Mouse (Mus musculus) midbrain, embryonic 10.5 days (tissue): ENCODE measurements around the gene Stim1. TPM values are rescaled to one million over a fixed set of nuclear protein-coding genes. Genes with fewer than 3 reads are reported as not detected.

Experiments used
- DNase-seq: peaks from one replicate; pipeline ENCODE4 v3.0.0-alpha.2; 2017; ENCODE audit warnings: low spot score
- H3K27ac ChIP-seq: fragments of 300-500 bp; sonication (generic); replicated peaks from 2 replicates; pipeline ENCODE4 v1.5.1; 2016; ENCODE audit warnings: mild to moderate bottlenecking
- H3K27me3 ChIP-seq: fragments of 300-500 bp; sonication (generic); 2 replicates; pipeline ENCODE4 v1.6.1; 2016; ENCODE audit warnings: low read depth, mild to moderate bottlenecking; ENCODE audit not compliant: poor library complexity, severe bottlenecking
- H3K36me3 ChIP-seq: fragments of 300-500 bp; sonication (generic); 2 replicates; pipeline ENCODE4 v1.6.1; 2016; ENCODE audit warnings: mild to moderate bottlenecking, moderate library complexity
- H3K4me1 ChIP-seq: fragments of 300-500 bp; sonication (generic); 2 replicates; pipeline ENCODE4 v1.6.1; 2016
- H3K4me3 ChIP-seq: fragments of 300-500 bp; sonication (generic); 2 replicates; pipeline ENCODE4 v1.5.1; 2016; ENCODE audit warnings: mild to moderate bottlenecking, moderate library complexity
- H3K9me3 ChIP-seq: fragments of 300-500 bp; sonication (generic); replicated peaks from 2 replicates; pipeline ENCODE4 v1.6.1; 2016; ENCODE audit warnings: mild to moderate bottlenecking
- WGBS: fragments of 180-500 bp; shearing (Covaris S2); methylation state at CpG from one replicate; pipeline ENCODE4 v1.1.7; 2016; 5-methylcytosine and 5-hydroxymethylcytosine counted together
- polyA plus RNA-seq: library from polyadenylated mRNA; unstranded; fragments of >200 nt; fragmentation: Nextera tagmentation; extraction: Ambion mirVana; gene quantifications from 2 replicates; pipeline ENCODE4 v1.2.1, GENCODE M21; 2016

Gene Stim1
- polyA plus RNA-seq, 1 experiment from 2014 or later: 11.7 TPM

DNA sequence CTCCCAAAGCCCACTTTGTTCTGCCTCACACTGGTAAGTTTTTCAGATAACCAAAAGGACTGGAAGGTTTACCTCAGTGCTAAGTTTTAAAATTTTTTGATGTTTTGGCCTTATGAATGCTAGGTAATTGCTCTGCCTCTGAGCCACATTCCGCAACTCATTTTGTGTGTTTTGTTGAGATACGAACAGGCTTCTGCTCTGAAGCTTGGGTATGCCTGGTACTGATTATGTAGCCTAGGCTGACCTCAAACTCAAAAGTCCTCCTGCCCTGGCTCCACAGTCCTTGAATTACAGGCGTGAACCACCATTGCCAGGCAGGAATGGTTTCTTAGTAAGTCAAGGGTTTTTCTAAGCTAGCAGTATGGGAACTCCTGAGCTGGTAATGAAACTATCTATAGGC is 90.5 kb downstream of the Stim1 start:
- no peak for DNase-seq
- H3K27me3 ChIP-seq: no peaks in the 10 kb centered on the region
- 91% methylated on average over 3 of the region's 3 CpGs for WGBS
- H3K27ac ChIP-seq: no peak overlapping the region
- H3K9me3 ChIP-seq: no peaks in the 10 kb centered on the region
- no peaks in the 10 kb centered on the region for H3K4me1 ChIP-seq
- H3K36me3 ChIP-seq: no peaks in the 10 kb centered on the region
- H3K4me3 ChIP-seq: no peak overlapping the region

DNA sequence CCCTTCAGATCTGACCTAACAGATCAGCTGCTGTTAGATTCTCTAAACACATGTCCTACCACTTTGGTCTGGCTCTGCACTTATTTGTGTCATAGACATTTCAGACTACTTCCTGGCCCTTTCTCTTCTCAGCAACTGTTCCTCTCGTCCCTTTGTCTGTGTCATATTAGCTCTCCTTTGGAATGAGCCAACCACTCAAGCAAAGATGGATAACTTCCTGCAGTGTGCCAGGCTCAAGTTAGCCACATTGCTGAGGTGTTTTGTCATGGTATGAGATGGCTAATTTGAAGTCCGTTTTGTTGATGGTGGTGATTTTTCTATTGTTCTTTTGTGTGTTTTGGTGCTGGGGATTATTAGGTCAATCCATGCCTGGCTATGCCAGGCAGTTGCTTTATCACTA is 93.7 kb downstream of the Stim1 start:
- no peak overlapping the region for H3K27ac ChIP-seq
- no peaks in the 10 kb centered on the region for H3K27me3 ChIP-seq
- H3K4me3 ChIP-seq: no peak overlapping the region
- no peaks in the 10 kb centered on the region for H3K36me3 ChIP-seq
- no peak for DNase-seq
- WGBS: 70% methylated on average over 2 of the region's 2 CpGs
- no peaks in the 10 kb centered on the region for H3K4me1 ChIP-seq
- H3K9me3 ChIP-seq: no peaks in the 10 kb centered on the region

DNA sequence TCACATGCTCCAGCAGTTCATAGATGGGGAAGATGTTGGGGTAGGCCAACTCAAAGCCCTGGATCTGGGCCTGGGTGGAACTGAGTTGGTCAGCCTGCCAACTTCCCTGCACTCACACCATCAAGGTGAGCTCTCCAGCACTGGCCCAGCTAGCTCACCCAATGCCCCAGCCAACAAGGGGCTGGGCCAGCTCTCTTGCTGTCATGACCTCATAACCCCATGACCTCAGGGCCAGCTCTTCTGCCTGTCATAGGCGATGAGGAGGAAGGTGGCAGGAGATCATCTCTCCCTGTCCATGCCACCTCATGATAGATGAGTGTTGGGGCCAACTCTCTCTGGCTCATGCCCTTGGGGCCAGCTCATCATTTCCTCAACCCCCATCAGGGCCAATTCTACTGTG is 96.2 kb downstream of the Stim1 start:
- 86% methylated on average over 1 of the region's 1 CpGs for WGBS
- H3K4me1 ChIP-seq: no peaks in the 10 kb centered on the region
- DNase-seq: no peak
- H3K4me3 ChIP-seq: no peak overlapping the region
- H3K9me3 ChIP-seq: no peaks in the 10 kb centered on the region
- H3K27me3 ChIP-seq: no peaks in the 10 kb centered on the region
- H3K27ac ChIP-seq: no peak overlapping the region
- no peaks in the 10 kb centered on the region for H3K36me3 ChIP-seq

DNA sequence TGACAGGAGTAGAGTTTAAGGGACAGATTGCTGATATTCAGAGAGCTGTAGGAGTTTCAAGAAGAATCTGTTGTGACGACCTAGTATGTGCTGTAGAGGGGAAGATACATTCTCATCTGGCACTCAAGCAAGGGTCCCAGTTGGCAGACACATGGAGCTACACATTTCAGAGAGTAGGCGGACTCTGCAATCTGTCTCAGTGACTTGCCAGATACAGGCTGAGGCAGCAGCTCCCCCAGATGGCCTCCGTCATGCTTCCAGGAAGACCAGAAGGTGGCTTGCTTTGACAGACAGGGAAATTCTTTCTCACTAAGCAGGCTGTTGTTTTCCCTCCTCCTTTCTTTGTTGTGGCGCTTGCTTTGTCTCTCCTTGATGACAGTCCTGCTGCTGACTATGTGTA is 102.1 kb downstream of the Stim1 start:
- H3K9me3 ChIP-seq: no peaks in the 10 kb centered on the region
- DNase-seq: no peak
- H3K27ac ChIP-seq: no peak overlapping the region
- no peaks in the 10 kb centered on the region for H3K27me3 ChIP-seq
- no peak overlapping the region for H3K4me3 ChIP-seq
- no peaks in the 10 kb centered on the region for H3K36me3 ChIP-seq
- WGBS: 55% methylated on average over 4 of the region's 4 CpGs
- no peaks in the 10 kb centered on the region for H3K4me1 ChIP-seq

DNA sequence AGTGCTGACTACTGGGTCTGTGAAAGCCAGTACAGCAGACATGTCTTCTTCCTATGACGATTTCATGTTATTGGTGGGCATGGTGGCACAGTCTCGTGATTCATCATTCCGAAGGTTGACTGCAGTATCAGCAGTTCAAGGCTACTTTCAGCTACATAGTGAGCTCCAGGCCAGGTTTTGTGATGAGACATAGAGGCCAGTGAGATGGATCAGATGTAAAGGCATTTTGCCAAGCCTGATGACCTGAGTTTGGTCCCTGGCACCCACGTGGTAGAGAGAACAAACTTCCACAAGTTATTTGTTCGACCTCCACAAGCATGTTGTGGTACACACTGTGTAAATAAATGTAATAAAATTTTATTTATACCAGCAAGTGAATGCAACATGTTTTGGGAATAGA is 102.9 kb downstream of the Stim1 start:
- no peaks in the 10 kb centered on the region for H3K9me3 ChIP-seq
- WGBS: 91% methylated on average over 5 of the region's 5 CpGs

DNA sequence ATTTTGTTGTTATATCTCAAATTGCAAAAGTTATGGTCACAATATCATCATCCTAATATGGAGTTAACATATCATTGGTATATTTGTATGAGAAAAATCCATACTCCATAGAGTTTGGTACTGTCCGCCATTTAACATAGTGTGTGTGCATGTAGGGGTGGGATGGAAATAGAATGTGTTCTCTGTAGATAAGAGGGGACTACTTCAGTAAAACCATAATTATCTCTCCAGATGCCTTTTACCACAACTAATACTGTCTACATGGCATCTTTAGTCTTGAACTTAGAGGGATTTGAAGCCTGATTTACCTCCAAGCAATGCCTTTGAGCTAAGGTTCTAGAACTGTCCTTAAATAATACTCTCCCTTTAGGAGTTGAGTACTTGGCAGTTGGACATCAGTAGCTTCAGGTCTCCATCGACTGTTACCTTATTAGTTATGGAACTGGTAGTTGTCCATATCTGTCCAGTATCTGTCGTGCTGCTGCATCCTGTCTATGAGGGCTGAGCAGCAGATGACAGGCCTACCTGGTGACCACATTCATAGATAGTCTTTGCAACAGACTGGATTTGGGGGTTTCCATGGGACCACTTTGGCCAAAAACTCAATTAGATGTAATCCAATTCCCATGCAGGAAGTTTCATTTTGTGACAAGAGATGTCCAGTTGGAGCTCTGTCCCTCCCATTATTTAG is 105.9 kb downstream of the Stim1 start:
- no peak overlapping the region for H3K4me3 ChIP-seq
- no peaks in the 10 kb centered on the region for H3K9me3 ChIP-seq
- no peak for DNase-seq
- H3K4me1 ChIP-seq: no peaks in the 10 kb centered on the region
- H3K27ac ChIP-seq: no peak overlapping the region
- 93% methylated on average over 3 of the region's 3 CpGs for WGBS
- H3K27me3 ChIP-seq: no peaks in the 10 kb centered on the region
- H3K36me3 ChIP-seq: no peaks in the 10 kb centered on the region

More for the DNA sequence above, 102.9 kb downstream of the Stim1 start:
- Histone ChIP-seq H3K27ac (no peak overlapping the region), H3K4me1 (no peaks in the 10 kb centered on the region), H3K4me3 (no peak overlapping the region), H3K27me3 (no peaks in the 10 kb centered on the region), H3K36me3 (no peaks in the 10 kb centered on the region)
- DNase-seq: no peak

DNA sequence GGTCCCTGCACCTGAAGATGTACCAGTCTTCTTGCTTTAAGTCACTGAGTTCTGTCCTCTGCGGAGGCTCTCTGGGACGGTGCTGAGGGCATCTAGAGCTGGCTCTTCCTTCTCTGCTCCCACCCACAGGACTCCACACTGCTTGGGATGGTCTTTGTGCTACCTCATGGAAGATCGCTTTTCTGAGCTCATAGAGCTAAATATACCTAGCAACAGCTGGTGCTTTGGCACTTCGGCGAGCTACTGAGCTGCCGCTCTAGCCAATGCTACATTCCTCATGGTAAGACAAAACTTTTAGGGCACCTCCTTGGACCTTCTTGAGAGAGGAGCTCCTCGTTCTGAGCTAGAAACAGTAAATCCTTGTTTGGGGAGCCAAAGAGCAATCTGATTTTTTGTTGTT is 115.6 kb downstream of the Stim1 start:
- H3K4me3 ChIP-seq: no peak overlapping the region
- no peaks in the 10 kb centered on the region for H3K27me3 ChIP-seq
- H3K9me3 ChIP-seq: no peaks in the 10 kb centered on the region
- WGBS: 91% methylated on average over 7 of the region's 7 CpGs
- no peak for DNase-seq
- H3K36me3 ChIP-seq: no peaks in the 10 kb centered on the region
- H3K27ac ChIP-seq: no peak overlapping the region
- no peaks in the 10 kb centered on the region for H3K4me1 ChIP-seq

DNA sequence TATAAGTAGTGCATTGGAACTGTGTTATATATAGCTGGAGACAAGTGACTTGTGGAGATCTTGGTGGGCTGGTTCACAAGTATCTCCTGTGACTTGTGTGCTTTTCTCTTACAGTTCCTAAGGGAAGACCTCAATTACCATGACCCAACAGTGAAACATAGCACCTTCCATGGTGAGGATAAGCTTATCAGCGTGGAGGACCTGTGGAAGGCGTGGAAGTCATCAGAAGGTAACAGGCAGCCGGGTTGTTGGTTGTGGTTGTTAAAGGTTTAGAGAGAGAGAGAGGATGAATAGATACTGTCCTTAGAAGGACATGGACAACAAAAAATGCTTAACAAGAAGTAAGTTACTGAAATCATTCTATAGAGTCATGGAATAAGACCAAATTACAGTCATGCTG is 118.4 kb downstream of the Stim1 start:
- H3K9me3 ChIP-seq: no peaks in the 10 kb centered on the region
- 84% methylated on average over 3 of the region's 3 CpGs for WGBS
- H3K36me3 ChIP-seq: no peaks in the 10 kb centered on the region
- H3K27me3 ChIP-seq: no peaks in the 10 kb centered on the region
- H3K4me3 ChIP-seq: no peak overlapping the region
- no peak overlapping the region for H3K27ac ChIP-seq
- H3K4me1 ChIP-seq: no peaks in the 10 kb centered on the region
- no peak for DNase-seq

DNA sequence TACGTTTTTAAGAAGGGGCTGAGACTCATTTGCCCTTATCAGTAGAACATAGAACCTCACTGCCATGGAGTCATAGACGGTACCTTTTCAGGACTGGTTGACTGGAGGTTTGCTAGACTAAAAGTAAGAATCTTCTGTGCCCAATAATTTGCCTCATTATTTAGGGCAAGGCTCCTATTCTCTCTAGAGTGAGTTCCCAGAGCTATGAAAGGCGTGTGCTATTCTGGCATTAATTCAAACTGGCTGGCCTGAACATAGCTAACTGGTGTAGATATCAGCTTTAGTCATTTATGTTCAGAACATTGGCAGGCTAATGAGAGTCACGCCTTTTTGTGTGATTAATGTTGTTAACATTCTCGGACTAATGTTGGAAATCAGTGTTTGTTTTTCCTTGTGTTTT is 121.5 kb downstream of the Stim1 start:
- Histone ChIP-seq H3K4me1 (no peaks in the 10 kb centered on the region), H3K9me3 (no peaks in the 10 kb centered on the region), H3K27me3 (no peaks in the 10 kb centered on the region), H3K27ac (no peak overlapping the region), H3K36me3 (no peaks in the 10 kb centered on the region), H3K4me3 (no peak overlapping the region)
- no peak for DNase-seq
- WGBS: 90% methylated on average over 5 of the region's 5 CpGs

DNA sequence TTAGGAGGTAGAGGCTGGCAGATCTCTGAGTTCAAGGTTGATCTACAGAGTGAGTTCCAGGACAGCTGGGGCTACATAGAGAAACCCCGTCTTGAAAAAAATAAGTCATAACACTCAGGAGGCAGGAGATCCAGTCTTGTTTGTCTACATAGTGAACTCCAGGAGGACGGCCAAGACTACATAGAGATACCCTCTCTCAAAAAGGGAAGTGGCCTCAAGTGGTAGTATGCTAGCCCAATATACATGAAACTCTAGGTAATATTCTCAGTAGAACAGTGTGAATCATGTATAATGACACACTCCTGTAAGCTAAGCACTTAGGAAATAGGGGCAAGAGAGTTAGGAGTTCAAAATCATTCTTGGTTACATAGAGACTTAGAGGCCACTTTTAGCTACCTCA is 126.3 kb downstream of the Stim1 start:
- WGBS: 85% methylated on average over 2 of the region's 2 CpGs

DNA sequence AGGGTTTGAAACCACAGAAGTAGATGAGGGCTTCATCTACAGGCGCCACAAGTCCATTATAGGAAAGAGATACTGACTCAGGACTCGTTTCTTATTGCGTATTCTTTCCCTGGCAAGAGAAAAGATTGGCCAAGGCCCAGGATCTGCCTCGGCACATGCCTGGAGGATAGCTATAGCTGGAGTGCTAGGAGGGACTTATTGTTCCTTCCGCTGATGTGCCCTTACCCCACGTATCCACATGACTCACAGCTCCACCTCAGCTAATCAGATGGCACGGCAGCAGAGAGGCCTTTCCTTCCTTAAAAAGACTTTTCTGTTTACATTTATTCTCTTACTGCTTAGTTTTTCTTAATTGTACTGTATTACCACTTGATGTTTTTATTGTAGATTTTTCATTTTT is 128.3 kb downstream of the Stim1 start:
- Histone ChIP-seq H3K9me3 (no peaks in the 10 kb centered on the region), H3K4me1 (no peaks in the 10 kb centered on the region), H3K27me3 (no peaks in the 10 kb centered on the region), H3K36me3 (no peaks in the 10 kb centered on the region), H3K27ac (no peak overlapping the region), H3K4me3 (no peak overlapping the region)
- DNase-seq: no peak
- 87% methylated on average over 7 of the region's 7 CpGs for WGBS

More for the DNA sequence above, 126.3 kb downstream of the Stim1 start:
- H3K4me1 ChIP-seq: no peaks in the 10 kb centered on the region
- H3K4me3 ChIP-seq: no peak overlapping the region
- H3K27me3 ChIP-seq: no peaks in the 10 kb centered on the region
- no peaks in the 10 kb centered on the region for H3K36me3 ChIP-seq
- no peak overlapping the region for H3K27ac ChIP-seq
- no peak for DNase-seq
- no peaks in the 10 kb centered on the region for H3K9me3 ChIP-seq

DNA sequence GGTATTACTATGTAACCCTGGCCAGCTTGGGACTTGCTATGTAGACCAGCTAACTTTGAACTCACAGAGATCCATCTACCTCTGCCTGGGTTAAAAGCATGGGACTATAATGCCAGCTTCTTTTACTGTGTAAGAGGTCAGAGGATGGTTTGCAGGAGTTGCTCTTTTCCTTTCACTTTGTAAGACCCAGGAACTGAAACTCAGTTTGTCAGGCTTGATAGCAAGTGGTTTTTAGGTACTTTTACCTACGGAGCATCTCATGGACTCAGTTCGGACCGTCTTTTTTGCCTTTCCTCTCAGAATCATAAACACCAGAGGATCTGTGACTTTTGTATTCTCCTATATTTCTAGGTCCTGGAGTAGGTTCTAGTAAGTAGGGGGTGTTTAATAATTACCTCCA is 128.7 kb downstream of the Stim1 start:
- H3K9me3 ChIP-seq: no peaks in the 10 kb centered on the region
- no peaks in the 10 kb centered on the region for H3K36me3 ChIP-seq
- 93% methylated on average over 3 of the region's 3 CpGs for WGBS
- no peak overlapping the region for H3K4me3 ChIP-seq
- H3K27me3 ChIP-seq: no peaks in the 10 kb centered on the region
- no peaks in the 10 kb centered on the region for H3K4me1 ChIP-seq
- H3K27ac ChIP-seq: no peak overlapping the region
- no peak for DNase-seq

DNA sequence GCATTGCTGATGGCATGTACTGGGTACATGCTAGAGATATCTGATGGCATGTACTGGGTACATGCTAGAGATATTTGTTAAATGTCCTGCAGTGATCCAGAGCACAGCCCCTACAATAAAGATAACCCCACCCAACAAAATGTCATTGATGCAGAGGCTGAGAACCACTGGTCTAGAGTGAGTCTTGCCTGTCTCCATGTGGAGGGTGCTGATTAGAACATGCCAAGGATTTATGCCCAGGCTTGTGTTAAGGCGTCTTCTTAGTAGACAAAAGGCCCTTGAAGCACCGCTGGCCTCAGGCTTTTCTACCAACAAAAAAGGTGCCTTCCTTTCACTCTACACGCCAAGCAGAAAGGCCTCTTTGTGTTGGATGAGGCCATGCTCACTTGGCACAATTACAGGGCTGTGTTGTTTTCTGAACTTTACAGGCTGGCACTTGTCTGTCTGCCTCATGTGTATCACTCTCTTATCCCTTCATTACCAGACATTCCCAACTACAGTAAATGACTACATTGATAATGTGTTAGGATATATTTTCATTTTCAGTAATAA is 131.7 kb downstream of the Stim1 start:
- 57% methylated on average over 3 of the region's 3 CpGs for WGBS
- Histone ChIP-seq H3K4me1 (no peaks in the 10 kb centered on the region), H3K27ac (no peak overlapping the region)

DNA sequence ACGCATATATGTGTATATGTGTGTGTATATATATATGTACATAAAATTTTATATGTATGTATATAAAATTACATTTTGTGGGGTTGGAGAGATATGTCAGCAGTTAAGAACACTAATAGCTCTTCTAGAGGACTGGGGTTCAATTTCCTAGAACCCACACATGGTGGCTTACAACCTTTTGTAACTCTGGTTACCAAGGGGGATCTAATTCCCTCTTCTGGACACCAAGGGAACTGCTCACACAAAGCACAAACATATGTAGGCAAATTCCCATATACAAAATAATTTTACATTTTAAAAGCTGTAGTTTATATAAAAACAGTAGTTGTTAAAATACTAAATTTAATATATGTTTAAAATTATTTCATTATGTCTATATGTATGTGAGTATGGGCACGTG is 136.5 kb downstream of the Stim1 start:
- H3K4me3 ChIP-seq: no peak overlapping the region
- no peaks in the 10 kb centered on the region for H3K27me3 ChIP-seq
- no peak overlapping the region for H3K27ac ChIP-seq
- DNase-seq: no peak
- no peaks in the 10 kb centered on the region for H3K36me3 ChIP-seq
- H3K9me3 ChIP-seq: no peaks in the 10 kb centered on the region
- H3K4me1 ChIP-seq: no peaks in the 10 kb centered on the region
- 94% methylated on average over 2 of the region's 2 CpGs for WGBS

More for the DNA sequence above, 131.7 kb downstream of the Stim1 start:
- Histone ChIP-seq H3K36me3 (no peaks in the 10 kb centered on the region), H3K27me3 (no peaks in the 10 kb centered on the region), H3K9me3 (no peaks in the 10 kb centered on the region), H3K4me3 (no peak overlapping the region)
- no peak for DNase-seq
